Mouse (Mus musculus) hindbrain, embryonic 12.5 days (tissue): ENCODE measurements at regions not wholly inside any gene's neighbourhood (a gene's known extent, or its start where the extent isn't known, plus 50 kb on each side); places are given as distances from the start of the nearest gene placed in this dataset.
A peak's percentile ranks its signal among the peaks of the same experiment; 100 is the strongest.

Experiments used
- ATAC-seq: fragments of 200-750 bp; cut with Nextera tagmentation; 2 replicates; pipeline ENCODE4 v1.8.0; 2017; ENCODE audit warnings: moderate TSS enrichment; ENCODE audit not compliant: low FRiP score
- H3K27ac ChIP-seq: fragments of 300-500 bp; sonication (generic); 2 replicates; pipeline ENCODE4 v1.5.1; 2016; ENCODE audit warnings: mild to moderate bottlenecking
- H3K27me3 ChIP-seq: fragments of 300-500 bp; sonication (generic); 2 replicates; pipeline ENCODE4 v1.6.1; 2016; ENCODE audit warnings: mild to moderate bottlenecking
- H3K36me3 ChIP-seq: fragments of 300-500 bp; sonication (generic); 2 replicates; pipeline ENCODE4 v1.6.1; 2016; ENCODE audit warnings: mild to moderate bottlenecking
- H3K4me1 ChIP-seq: fragments of 300-500 bp; sonication (generic); 2 replicates; pipeline ENCODE4 v1.6.1; 2016
- H3K4me2 ChIP-seq: fragments of 300-500 bp; sonication (generic); replicated peaks from 2 replicates; pipeline ENCODE4 v1.6.1; 2016; ENCODE audit warnings: mild to moderate bottlenecking
- H3K4me3 ChIP-seq: fragments of 300-500 bp; sonication (generic); 2 replicates; pipeline ENCODE4 v1.5.1; 2016; ENCODE audit warnings: mild to moderate bottlenecking
- H3K9ac ChIP-seq: fragments of 300-500 bp; sonication (generic); 2 replicates; pipeline ENCODE4 v1.6.1; 2016; ENCODE audit warnings: mild to moderate bottlenecking, moderate library complexity
- H3K9me3 ChIP-seq: fragments of 300-500 bp; sonication (generic); replicated peaks from 2 replicates; pipeline ENCODE4 v1.6.1; 2016; ENCODE audit warnings: mild to moderate bottlenecking
- WGBS: fragments of 180-500 bp; shearing (Covaris S2); methylation state at CpG from one replicate; pipeline ENCODE4 v1.1.7; 2016; 5-methylcytosine and 5-hydroxymethylcytosine counted together

DNA sequence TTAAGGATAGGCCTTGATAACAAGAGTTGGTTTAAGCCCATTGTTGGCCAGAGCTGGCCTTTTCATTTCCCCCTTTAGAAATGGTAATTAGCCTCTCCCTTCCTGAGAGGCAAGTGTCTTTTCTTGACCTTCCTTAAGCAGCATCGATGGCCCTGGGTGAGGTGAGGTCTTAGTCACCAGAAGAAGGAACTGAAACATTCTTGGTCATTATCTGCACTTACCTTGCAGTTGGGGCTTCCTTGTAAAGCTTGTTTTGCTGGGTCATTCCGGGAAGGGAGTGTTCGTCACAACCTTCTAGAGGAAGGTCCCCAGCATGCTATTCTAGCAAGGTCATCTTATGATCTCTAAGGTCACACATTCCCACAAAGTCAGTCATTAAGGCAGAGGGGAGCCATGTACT, 322.6 kb upstream of the Meis1 start:
- no peaks in the 10 kb centered on the region for H3K9me3 ChIP-seq
- H3K4me1 ChIP-seq, result no peaks in the 10 kb centered on the region
- H3K27ac ChIP-seq, result no peak overlapping the region
- no peak for ATAC-seq
- H3K27me3 ChIP-seq, result no peaks in the 10 kb centered on the region
- H3K4me3 ChIP-seq, result no peak overlapping the region
- H3K9ac ChIP-seq, result no peak overlapping the region
- 56% methylated on average over 3 of the region's 3 CpGs for WGBS
- no peaks in the 10 kb centered on the region for H3K36me3 ChIP-seq
- no peak overlapping the region for H3K4me2 ChIP-seq

DNA sequence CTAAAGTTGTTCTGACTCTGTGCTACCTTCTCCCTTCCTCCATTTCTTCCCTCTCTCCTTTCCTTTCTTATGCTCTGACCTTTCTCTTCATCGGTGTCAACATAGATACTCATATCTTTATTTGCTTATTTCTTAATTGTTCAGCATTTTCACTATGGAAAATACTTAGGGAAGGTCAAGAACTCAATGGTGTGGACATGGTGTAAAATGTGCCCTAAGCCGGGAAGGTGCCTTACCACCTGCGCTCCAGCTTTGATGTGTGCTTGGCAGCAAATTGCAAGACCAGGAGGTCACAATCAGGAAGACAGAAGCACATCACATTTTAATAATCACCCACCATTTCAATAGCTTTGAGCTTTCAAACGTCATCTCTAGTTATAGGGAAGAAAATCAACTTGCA, 324.0 kb upstream of the Meis1 start:
- Histone ChIP-seq H3K9me3 (no peaks in the 10 kb centered on the region), H3K36me3 (no peaks in the 10 kb centered on the region), H3K4me2 (no peak overlapping the region), H3K27ac (no peak overlapping the region), H3K4me1 (no peaks in the 10 kb centered on the region), H3K9ac (no peak overlapping the region), H3K4me3 (no peak overlapping the region), H3K27me3 (no peaks in the 10 kb centered on the region)
- 85% methylated on average over 4 of the region's 4 CpGs for WGBS
- no peak for ATAC-seq

DNA sequence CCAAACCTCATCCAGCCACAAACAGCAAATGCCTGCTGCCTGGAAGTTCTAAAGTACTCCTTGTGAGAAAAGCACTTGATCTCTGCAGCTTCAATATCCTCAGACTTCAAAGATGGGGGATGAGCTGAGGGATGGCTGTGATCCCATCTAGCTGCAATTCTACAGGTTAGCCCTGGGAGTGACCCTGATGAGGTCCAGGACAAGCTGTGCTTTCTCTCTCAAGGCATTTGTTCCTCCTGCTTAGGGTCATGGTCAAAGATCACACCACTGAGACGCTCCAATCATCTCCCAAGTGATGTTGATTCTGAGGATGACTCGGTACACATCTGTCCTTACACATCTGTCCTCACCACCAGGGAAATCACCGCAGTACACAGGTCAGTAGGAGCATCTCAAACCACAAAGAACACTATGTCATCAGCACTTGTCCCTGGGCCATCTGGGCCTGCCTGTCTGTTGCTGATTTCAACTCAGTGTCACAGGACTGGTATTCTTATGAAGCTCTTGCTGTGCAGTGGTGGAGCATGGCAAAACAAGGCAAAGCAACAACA, 327.6 kb upstream of the Meis1 start:
- Histone ChIP-seq H3K4me3 (no peak overlapping the region), H3K27ac (no peak overlapping the region), H3K4me2 (no peak overlapping the region), H3K27me3 (no peaks in the 10 kb centered on the region), H3K9ac (no peak overlapping the region), H3K36me3 (no peaks in the 10 kb centered on the region), H3K9me3 (no peaks in the 10 kb centered on the region), H3K4me1 (peaks cover 4% of the 10 kb centered on the region; the same call in 1 of the 2 replicates)
- WGBS, result 76% methylated on average over 3 of the region's 3 CpGs
- no peak for ATAC-seq

DNA sequence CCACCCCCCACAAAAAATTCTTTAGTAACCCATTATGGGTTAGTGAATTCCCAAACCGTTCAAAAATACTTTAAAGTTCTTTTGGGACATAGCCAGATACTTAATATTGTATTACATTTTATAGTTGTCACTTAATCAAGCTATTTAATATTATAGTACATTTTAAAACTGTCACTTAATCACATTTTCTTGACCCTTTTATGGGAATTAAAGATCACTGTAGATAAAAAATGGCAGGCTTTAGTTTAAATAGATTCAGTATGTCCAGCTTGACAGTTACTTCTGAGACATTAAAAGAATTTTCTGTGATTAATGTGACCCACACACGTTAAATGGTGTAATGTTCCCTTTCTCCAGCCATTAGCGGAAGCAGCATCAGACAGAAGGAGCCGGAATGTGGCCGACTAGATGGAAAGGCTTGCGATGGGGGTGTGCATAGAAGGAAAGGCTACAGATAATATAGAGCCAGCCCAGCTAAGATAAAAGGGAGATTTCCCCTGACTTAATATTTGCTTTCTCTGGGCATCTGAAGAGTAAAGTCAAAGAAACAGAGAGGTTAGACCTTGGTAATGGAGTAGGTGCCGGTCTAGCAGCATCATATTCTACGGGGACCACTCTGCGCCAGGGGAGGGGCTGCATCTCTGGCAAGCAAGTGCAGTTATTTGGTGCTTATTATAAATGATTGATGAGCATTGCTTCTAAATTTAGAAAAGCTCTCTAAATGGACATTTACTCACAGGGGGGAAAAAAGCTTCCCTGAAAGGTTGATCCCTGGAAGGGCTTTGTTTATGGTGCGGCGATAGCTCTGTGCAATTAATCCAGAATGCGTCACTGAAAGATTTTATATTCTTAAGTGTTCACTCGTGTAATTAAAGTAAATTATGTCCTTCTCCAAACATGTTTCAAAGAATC, 331.8 kb upstream of the Meis1 start:
- Histone ChIP-seq H3K4me2 (peak overlapping the region; percentile 36), H3K36me3 (no peaks in the 10 kb centered on the region), H3K9ac (peak overlapping the region; percentile 47; the same call in 1 of the 2 replicates), H3K27ac (peak overlapping the region; percentile 68), H3K4me1 (peaks cover 9% of the 10 kb centered on the region), H3K27me3 (no peaks in the 10 kb centered on the region), H3K9me3 (no peaks in the 10 kb centered on the region), H3K4me3 (no peak overlapping the region)
- ATAC-seq, result peak; percentile 70
- WGBS, result 49% methylated on average over 13 of the region's 13 CpGs

DNA sequence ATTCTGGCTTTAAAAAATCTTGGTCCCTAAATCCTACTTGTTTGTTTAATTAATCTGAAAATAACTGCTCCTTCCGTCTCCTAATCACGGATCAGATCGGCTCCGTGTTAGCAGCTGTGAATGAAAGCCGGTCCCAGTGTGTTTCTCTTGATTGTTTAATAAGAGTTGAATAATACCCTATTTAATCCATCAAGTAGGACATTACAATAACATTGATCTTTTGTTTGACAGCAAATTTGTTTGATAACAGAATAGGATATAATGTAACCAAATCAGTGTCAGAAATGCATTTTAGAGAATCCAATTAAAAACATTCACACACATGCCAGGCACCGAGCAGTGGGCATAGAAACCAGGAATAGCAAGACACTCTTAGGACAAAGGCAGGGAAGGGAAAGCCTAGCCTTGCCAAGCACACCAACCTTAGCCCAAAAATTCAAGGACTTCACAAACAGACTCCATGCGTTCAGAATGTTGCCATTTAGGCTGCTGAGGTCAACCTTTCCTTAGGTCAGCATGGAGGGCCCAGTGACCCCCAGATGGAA, 332.5 kb upstream of the Meis1 start:
- Histone ChIP-seq H3K27me3 (no peaks in the 10 kb centered on the region), H3K4me2 (peak overlapping the region; percentile 36), H3K9ac (no peak overlapping the region), H3K4me3 (no peak overlapping the region), H3K36me3 (no peaks in the 10 kb centered on the region), H3K27ac (peak overlapping the region; percentile 68), H3K4me1 (peaks cover 9% of the 10 kb centered on the region), H3K9me3 (no peaks in the 10 kb centered on the region)
- peak; percentile 51; the same call in 1 of the 2 replicates for ATAC-seq
- 33% methylated on average over 7 of the region's 7 CpGs for WGBS

DNA sequence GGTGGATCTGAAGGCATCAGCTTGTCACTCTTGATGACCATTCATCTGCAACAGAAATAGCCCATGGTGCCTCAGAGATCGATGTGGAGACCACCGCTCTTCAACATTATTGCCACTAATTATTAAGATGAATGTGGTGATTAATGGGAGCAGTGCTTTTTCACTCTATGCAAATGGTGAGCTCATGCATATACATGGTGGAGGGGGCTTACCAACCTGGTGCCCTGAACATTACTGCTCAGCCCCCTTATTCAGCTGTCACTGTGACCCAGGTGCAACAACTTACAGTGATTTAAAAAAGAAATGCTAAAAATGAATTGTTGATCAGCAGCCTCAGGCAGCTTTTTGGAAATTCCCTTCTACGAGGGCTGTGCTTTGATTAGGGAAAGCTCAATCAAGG, 334.9 kb upstream of the Meis1 start:
- H3K4me2 ChIP-seq, result no peak overlapping the region
- ATAC-seq, result peak; percentile 78
- WGBS, result 53% methylated on average over 3 of the region's 3 CpGs
- H3K4me1 ChIP-seq, result peaks cover 9% of the 10 kb centered on the region
- H3K36me3 ChIP-seq, result no peaks in the 10 kb centered on the region
- no peaks in the 10 kb centered on the region for H3K9me3 ChIP-seq
- H3K9ac ChIP-seq, result no peak overlapping the region
- H3K4me3 ChIP-seq, result no peak overlapping the region
- H3K27ac ChIP-seq, result no peak overlapping the region
- H3K27me3 ChIP-seq, result no peaks in the 10 kb centered on the region

DNA sequence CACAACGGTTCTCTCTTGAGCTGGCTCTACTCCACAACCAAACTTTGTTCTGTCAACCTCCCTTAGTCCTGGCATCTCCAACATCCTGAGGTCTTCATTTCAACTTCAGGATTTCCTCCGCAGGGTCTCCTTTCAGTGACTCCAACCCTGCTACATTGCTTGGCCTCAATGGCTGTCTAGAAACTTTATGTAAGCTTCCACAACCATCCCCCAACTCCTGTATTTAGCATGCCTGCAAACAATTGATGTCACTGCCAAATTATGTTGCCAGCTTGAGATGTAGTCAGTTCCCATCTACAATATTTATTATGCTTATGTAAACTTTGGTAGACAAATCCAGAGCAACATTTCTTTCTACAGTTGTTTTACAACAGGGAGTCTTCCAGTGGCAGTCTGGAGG, 336.4 kb upstream of the Meis1 start:
- no peaks in the 10 kb centered on the region for H3K36me3 ChIP-seq
- 94% methylated on average over 2 of the region's 2 CpGs for WGBS
- no peak overlapping the region for H3K4me3 ChIP-seq
- H3K27ac ChIP-seq, result no peak overlapping the region
- H3K4me1 ChIP-seq, result peaks cover 9% of the 10 kb centered on the region
- no peaks in the 10 kb centered on the region for H3K9me3 ChIP-seq
- H3K27me3 ChIP-seq, result no peaks in the 10 kb centered on the region
- no peak overlapping the region for H3K9ac ChIP-seq
- H3K4me2 ChIP-seq, result no peak overlapping the region
- ATAC-seq, result no peak

DNA sequence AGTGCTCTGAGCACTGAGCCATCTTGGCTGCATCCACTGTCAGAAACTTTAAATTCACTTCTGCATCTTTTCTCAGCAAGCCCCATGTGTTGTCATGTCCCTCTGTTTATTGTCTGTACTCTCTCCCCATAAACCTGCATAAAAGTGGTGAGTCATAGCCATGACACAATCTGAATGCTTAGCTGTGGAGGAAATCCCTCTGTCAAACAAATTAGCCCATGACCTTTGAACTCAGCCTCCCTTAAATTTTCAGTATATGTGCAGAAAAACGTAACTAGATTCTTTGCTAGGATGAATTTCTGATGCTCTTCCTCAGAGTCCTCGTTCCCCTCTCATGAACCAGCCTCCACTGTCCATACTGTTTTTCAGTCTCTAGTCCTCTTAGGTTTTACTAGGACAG, 337.4 kb upstream of the Meis1 start:
- Histone ChIP-seq H3K4me1 (peaks cover 5% of the 10 kb centered on the region), H3K27me3 (no peaks in the 10 kb centered on the region), H3K4me3 (no peak overlapping the region), H3K27ac (no peak overlapping the region), H3K9ac (no peak overlapping the region), H3K4me2 (no peak overlapping the region), H3K36me3 (no peaks in the 10 kb centered on the region), H3K9me3 (no peaks in the 10 kb centered on the region)
- 75% methylated on average over 2 of the region's 2 CpGs for WGBS
- ATAC-seq, result no peak

DNA sequence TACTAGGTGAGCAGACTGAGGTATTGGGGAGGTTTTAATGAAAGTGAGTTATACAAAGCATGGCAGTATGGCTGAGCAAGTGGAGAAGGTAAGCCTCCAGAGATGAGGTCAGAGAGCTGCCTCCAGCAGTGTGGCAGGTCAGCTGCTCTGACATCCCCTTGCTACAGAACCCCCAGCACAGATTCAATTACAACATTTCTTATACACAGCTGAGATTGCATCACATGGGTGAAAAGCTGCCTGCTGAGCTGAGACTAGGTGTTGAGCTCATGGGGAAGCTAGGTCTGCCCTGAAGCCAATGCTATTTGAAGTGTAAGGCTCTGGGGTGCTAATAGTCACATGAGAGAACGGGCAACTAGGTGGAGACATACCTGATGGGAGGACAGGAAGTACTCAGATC, 350.4 kb upstream of the Meis1 start:
- Histone ChIP-seq H3K4me3 (no peak overlapping the region), H3K9ac (no peak overlapping the region), H3K9me3 (no peaks in the 10 kb centered on the region), H3K4me2 (no peak overlapping the region), H3K4me1 (no peaks in the 10 kb centered on the region), H3K27ac (no peak overlapping the region), H3K36me3 (no peaks in the 10 kb centered on the region), H3K27me3 (no peaks in the 10 kb centered on the region; the same call in 1 of the 2 replicates)
- 64% methylated on average over 1 of the region's 1 CpGs for WGBS
- ATAC-seq, result no peak

DNA sequence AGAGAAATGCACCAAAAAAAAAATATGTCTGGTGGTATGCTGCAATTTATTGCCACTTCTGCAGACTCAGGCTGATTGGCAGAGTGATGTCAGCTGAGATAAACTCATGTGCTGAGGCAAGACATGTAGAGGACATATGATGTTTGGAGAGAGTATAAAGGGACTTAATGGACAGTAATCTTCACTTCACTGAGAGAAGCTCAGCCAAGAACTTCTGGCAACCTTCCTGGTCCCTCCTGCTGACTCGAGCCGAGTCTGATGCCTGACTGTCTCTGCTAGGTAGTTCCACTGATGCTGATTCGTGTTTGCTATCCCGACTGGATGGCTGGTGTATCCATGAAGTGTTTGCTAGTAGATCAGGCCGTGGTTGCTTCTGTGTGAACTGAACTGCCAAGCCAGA, 354.7 kb upstream of the Meis1 start:
- Histone ChIP-seq H3K9me3 (no peaks in the 10 kb centered on the region), H3K4me3 (no peak overlapping the region), H3K27me3 (no peaks in the 10 kb centered on the region; the same call in 1 of the 2 replicates), H3K4me1 (no peaks in the 10 kb centered on the region), H3K4me2 (no peak overlapping the region), H3K36me3 (no peaks in the 10 kb centered on the region), H3K9ac (no peak overlapping the region), H3K27ac (no peak overlapping the region)
- 81% methylated on average over 5 of the region's 5 CpGs for WGBS
- no peak for ATAC-seq

DNA sequence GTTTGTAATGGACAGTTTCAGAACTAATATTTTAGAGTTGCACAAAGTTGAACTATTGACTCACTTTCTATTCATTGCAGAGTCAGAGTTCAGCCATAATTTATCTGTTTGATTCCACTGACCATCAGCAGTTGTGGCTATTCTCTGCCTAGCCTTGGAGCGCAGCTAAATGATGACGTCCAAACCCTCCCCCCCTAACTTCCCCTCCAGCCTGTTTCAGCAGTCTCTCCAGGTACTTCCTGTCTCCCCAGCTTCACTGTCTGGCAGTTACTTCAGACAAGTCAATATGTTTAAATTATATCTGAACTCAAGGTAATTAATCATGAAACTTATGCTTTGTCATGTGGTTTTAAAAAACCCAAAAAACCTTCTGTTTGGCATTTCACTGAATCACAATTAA, 362.1 kb upstream of the Meis1 start:
- Histone ChIP-seq H3K4me3 (no peak overlapping the region), H3K4me2 (no peak overlapping the region), H3K27ac (no peak overlapping the region), H3K9ac (no peak overlapping the region), H3K4me1 (no peaks in the 10 kb centered on the region), H3K36me3 (no peaks in the 10 kb centered on the region), H3K27me3 (no peaks in the 10 kb centered on the region), H3K9me3 (no peaks in the 10 kb centered on the region)
- 45% methylated on average over 2 of the region's 2 CpGs for WGBS
- no peak for ATAC-seq

DNA sequence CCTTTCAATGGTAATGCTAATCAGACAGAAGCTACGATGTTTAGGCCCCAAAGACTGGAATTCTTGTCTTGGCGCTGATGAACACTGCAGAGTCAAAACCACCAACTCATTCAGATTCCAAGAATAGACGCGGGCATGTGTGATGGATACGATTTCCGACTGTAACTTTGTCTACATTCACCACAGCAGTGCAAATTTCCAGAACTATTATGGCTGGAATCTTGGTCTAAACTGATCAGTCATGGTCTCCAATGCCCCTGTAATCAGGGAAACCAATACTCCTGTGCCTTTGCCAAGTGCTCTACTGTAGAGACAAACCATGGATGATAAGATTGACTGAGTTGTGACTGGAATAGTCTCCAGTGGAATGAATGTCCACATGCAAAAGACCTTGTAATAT, 370.4 kb upstream of the Meis1 start:
- Histone ChIP-seq H3K36me3 (no peaks in the 10 kb centered on the region), H3K4me2 (no peak overlapping the region), H3K27me3 (no peaks in the 10 kb centered on the region), H3K9ac (no peak overlapping the region), H3K27ac (no peak overlapping the region), H3K4me3 (no peak overlapping the region), H3K9me3 (no peaks in the 10 kb centered on the region), H3K4me1 (no peaks in the 10 kb centered on the region)
- no peak for ATAC-seq
- 94% methylated on average over 6 of the region's 6 CpGs for WGBS

DNA sequence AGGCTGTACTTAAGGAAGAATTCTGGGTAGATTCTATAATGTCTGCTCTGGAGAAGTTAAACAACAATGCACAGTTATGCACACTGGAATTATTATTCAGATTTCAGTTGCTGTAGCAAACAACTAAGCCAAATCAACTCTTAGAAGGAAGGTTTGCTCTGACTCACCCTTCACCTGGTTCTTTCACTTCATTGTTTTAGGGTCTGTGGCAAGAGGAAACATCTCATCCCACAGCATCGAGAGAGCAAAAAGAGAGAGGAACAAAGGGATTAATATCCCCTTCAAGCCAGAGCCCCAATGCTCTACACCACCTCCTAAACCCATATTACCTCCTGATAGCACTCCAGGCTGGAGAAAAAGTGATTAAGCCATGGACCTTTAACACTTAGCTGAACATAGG, 373.4 kb upstream of the Meis1 start:
- WGBS, result 70% methylated on average over 1 of the region's 1 CpGs
- H3K4me3 ChIP-seq, result no peak overlapping the region

More for the DNA sequence above, 373.4 kb upstream of the Meis1 start:
- no peak overlapping the region for H3K27ac ChIP-seq
- no peak overlapping the region for H3K4me2 ChIP-seq
- H3K36me3 ChIP-seq, result no peaks in the 10 kb centered on the region
- H3K9me3 ChIP-seq, result no peaks in the 10 kb centered on the region
- ATAC-seq, result no peak
- no peak overlapping the region for H3K9ac ChIP-seq
- H3K4me1 ChIP-seq, result no peaks in the 10 kb centered on the region
- H3K27me3 ChIP-seq, result no peaks in the 10 kb centered on the region
